Mouse (Mus musculus) cerebellum, adult 18-20 months (tissue): ENCODE data around the gene Epha4.

Experiments
- DNase-seq, 2 experiments: peaks; one replicate each; pipeline ENCODE4 v3.0.0; 2021

Epha4 gene

GRCm38 (mm10) chr1:77475808-77476413 lies 39.0 kb downstream of the Epha4 start:
- DNase-seq: no peak

DNA sequence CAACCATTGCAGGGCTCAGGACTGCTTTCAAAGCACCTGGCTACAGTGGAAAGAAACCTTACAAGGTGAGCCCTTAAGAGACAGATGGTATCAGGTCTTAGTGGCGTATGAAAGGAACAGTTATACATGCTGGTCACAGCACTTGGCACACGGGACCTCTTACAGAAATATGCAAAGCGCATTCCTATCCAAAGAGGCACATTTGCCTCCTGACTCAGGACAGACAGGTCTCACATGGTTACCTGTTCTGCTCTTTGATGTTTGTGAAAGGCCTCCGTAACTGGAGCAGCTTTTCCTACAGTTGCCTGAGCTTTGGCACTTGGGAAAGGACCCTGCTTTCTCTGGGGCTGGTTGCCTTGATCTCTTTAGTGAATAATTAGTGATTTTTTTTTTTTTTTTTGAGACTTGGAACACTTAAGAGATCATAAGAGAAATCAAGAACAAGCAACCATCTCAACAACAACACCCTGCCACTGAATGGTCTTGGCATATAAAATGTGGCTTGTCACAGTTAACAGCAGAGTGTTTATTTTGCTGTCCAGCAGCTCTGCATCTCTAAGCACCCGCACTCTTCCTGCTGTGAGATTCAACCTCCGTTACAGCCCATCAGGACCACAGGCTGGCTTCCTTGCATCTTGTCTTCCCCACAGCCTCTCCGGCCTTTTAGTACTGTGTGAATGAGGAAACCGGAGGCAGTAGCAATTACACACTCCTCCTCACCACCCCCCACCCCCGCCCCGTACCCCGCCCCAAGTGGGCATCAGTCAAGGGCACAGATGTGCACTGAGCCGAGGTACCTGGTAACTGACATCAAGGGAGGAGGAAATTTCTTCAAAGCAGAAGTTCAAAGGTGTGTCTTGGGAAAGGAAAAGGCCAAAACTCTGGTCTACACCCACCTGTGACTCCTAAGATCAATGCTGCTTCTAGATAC lies 41.2 kb downstream of the Epha4 start:
- DNase-seq: no peak

- no peak for DNase-seq
Observed at GRCm38 (mm10) chr1:77472566-77472965, 42.3 kb downstream of the Epha4 start.

- no peak for DNase-seq
Observed at GRCm38 (mm10) chr1:77471447-77471846, 43.4 kb downstream of the Epha4 start.

GRCm38 (mm10) chr1:77471037-77471436 lies 43.9 kb downstream of the Epha4 start:
- no peak for DNase-seq

DNA sequence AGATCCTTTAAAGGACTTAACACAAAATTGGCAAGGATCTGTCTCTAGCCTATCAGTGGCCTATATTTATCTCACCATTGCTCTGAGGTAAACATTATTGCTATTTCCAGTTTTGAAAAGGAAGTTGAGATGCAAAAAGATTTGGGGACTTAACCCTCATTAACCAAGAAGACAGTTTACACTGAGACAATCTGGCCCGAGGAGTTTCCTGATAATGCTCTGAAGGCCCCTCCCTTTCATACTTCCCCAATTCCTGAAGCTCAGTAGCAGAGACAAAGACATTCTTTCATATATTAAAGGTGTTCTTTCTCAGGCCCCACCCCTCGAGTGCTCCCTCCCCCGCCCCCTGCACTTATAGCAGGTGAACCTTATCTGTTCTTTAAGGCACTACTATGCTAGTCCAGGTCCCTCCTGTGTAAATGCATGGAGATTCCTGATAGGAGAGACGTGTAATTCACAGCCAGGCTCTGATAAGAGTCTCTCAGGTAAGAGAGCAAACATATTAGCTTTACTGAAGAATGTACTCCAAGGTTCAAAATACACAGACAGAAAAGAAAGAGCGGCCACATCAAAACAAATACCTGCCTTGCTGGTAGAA lies 46.1 kb downstream of the Epha4 start:
- no peak for DNase-seq

GRCm38 (mm10) chr1:77465524-77465923 lies 49.4 kb downstream of the Epha4 start:
- DNase-seq: no peak

DNA sequence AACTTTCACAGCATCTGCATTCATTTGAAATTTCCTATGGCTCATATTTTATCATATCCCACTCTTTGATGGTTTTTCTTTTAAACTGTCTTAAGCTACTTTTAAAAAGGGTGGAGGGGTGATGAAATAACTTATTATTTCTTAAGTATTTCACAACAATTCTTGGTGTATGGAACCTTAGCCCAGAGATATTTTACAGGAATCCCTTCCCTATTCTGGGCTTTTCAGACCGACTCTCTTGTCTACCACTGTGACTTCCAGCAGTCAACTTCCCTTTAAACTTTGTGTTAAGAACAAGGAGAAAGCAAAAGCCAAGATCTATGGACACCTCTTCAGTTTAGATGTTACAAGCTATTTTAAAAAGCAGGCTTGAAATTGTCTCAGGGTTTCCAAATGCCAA lies 50.8 kb downstream of the Epha4 start:
- DNase-seq: no peak

- no peak for DNase-seq
Observed at GRCm38 (mm10) chr1:77461877-77462615, 52.8 kb downstream of the Epha4 start.

- DNase-seq: no peak
Observed at GRCm38 (mm10) chr1:77460831-77461629, 53.9 kb downstream of the Epha4 start.

GRCm38 (mm10) chr1:77458751-77459385 lies 56.0 kb downstream of the Epha4 start:
- no peak for DNase-seq

- DNase-seq: no peak
Observed at GRCm38 (mm10) chr1:77457446-77457800, 57.5 kb downstream of the Epha4 start.

DNA sequence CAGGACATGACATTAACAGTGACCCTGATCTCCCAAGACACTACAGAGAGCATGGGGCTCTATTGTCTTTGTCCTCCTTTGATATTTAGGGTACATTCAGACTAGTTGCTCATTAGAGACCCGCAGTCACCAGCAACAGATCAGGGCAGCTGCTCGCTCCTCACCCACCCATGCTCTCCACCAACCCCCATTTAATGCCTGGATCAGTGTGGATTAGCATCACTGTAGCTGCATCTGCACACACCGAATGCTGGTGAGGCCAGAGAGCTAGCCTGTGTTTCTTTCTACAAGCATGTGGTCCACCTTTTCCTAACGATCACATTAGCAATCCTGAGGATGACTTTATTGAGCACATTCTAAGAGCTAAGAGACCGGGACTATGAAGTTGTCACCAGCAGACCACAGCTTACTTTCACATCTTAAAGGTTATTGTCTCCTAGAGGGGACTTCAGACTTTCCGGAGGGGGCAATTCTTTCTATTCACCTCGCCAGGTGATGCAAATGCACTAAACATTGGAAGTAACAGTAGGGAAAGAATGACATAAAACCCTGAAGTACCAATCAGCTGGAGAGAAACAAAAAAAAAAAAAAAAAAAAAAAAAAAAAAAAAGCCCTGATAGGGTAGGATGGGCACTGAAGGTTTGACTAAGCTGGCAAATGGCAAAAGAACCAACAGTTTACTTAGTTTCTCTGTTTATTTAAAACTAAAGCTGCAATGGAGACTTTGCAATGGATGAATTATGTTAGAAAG lies 58.0 kb downstream of the Epha4 start:
- DNase-seq: no peak

DNA sequence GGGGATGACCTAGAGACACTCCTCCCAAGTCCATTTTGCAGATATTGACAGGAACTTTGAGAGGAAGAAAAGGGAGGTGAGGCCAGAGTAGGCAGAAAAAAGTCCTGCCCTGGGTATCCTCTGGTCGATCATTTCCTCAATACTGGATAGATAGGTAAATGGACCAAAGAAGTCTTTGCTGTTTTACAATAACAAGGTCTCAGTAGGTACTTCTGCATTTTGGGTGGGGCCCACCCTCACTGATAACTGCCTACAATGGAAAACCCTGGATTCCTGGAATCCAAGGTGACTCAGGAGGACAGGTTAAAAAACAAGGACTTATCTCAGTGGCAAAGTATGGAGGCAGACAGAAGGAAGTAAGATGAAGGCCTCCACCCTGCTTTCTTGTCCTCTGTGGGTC lies 61.1 kb downstream of the Epha4 start:
- no peak for DNase-seq

GRCm38 (mm10) chr1:77452721-77453120 lies 62.2 kb downstream of the Epha4 start:
- DNase-seq: no peak

- no peak for DNase-seq
Observed at GRCm38 (mm10) chr1:77451541-77451940, 63.3 kb downstream of the Epha4 start.

- DNase-seq: no peak
Observed at GRCm38 (mm10) chr1:77450201-77450600, 64.7 kb downstream of the Epha4 start.

DNA sequence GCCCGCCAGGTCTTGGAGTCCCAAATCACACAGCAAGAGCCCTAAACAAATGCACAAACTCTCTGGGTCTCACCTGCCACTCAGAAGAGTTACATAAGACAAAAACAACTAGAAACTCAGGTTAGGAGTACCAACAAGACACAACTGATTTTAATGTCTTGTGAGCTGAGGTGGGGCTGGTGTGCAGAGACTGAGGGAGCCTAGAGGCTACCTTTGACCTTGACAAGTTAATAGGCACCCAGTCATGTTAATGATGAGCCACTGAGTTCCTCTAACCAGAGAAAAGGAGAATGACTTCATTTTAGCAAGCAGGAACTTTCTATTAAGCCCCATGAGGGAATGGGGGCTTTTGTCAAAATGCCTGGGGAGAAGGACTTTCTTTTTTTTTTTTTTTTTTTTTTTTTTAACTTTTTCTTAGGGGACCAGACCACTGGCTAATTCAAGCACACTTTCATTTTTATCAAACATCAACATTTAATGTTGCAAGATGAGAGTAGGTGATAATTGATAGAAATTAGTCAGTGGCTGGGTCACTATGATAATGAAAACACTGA lies 67.8 kb downstream of the Epha4 start:
- DNase-seq: no peak

GRCm38 (mm10) chr1:77446438-77446837 lies 68.5 kb downstream of the Epha4 start:
- DNase-seq: no peak

DNA sequence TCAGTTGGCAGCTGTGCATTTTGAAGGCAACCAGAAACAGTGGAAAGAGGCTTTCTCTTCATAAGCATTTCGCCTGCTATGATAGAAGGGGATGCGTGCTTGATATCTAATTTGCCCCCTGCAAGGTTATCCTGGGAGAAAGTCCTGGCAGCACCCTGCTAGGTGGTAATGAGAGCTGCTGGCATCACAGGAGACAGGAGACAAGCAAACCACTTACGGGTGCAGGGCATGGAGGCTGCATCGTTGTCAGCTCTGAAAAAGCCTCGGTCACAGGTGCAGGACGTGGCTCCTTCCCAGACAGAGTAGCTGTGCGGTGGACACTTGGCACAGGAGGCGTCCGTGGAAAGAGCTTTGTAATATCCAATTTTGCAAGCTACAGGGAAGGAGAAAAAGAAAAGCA lies 70.2 kb downstream of the Epha4 start:
- no peak for DNase-seq

DNA sequence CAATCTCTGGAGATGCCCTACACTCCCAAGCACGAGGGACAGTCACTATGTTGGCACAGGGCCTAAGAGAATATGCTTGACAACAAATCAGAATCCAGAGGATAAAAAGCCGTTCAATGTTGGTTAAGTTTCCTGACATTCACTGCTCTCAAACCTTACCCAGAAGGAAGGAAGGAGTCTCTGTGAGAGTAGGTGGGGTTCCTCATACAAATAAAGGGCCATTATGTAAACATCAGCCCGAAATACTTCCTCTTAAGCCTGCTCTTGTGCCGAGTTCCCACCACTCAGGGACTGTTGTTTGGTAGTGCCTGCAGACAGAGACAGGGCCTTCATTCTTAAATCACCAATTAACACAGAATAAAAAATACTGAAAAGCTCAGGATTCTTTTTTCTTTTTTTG lies 72.9 kb downstream of the Epha4 start:
- no peak for DNase-seq
